Mouse (Mus musculus) forebrain, embryonic 15.5 days (tissue): Measurements from ENCODE around the gene Vmn2r82. TPM values are rescaled to one million over a fixed set of nuclear protein-coding genes. Genes with fewer than 3 reads are reported as not detected.
"Not testable (repeated sequence)": the region's sequence is repeated elsewhere in the genome, so short reads cannot be mapped to it uniquely, and the experiment has no call there.

Experiments
- ATAC-seq: fragments of 200-750 bp; cut with Nextera tagmentation; replicated peaks from 2 replicates; pipeline ENCODE4 v1.8.0; 2017; ENCODE audit warnings: mild to moderate bottlenecking, moderate TSS enrichment, moderate library complexity
- H3K27ac ChIP-seq: fragments of 300-500 bp; sonication (generic); replicated peaks from 2 replicates; pipeline ENCODE4 v1.5.1; 2015; ENCODE audit warnings: mild to moderate bottlenecking, inconsistent platforms
- H3K27me3 ChIP-seq: fragments of 300-500 bp; sonication (generic); 2 replicates; pipeline ENCODE4 v1.6.1; 2015; ENCODE audit warnings: inconsistent platforms
- H3K36me3 ChIP-seq: fragments of 300-500 bp; sonication (generic); 2 replicates; pipeline ENCODE4 v1.6.1; 2015; ENCODE audit warnings: mild to moderate bottlenecking, inconsistent platforms
- H3K4me1 ChIP-seq: fragments of 300-500 bp; sonication (generic); 2 replicates; pipeline ENCODE4 v1.6.1; 2015; ENCODE audit warnings: inconsistent platforms
- H3K4me2 ChIP-seq: fragments of 300-500 bp; sonication (generic); replicated peaks from 2 replicates; pipeline ENCODE4 v1.6.1; 2015; ENCODE audit warnings: mild to moderate bottlenecking, inconsistent platforms
- H3K4me3 ChIP-seq: fragments of 300-500 bp; sonication (generic); 2 replicates; pipeline ENCODE4 v1.5.1; 2015; ENCODE audit warnings: mild to moderate bottlenecking, inconsistent platforms
- H3K9ac ChIP-seq: fragments of 300-500 bp; sonication (generic); replicated peaks from 2 replicates; pipeline ENCODE4 v1.6.1; 2015; ENCODE audit warnings: mild to moderate bottlenecking, inconsistent platforms
- H3K9me3 ChIP-seq: fragments of 300-500 bp; sonication (generic); 2 replicates; pipeline ENCODE4 v1.6.1; 2016; ENCODE audit warnings: inconsistent platforms
- WGBS: fragments of 180-500 bp; shearing (Covaris S2); methylation state at CpG from one replicate; pipeline ENCODE4 v1.1.7; 2015; ENCODE audit warnings: mixed read lengths; 5-methylcytosine and 5-hydroxymethylcytosine counted together
- polyA plus RNA-seq: library from polyadenylated mRNA; unstranded; fragments of >200 nt; fragmentation: Nextera tagmentation; extraction: Ambion mirVana; gene quantifications from 2 replicates; pipeline ENCODE4 v1.2.1, GENCODE M21; 2015

Vmn2r82 gene
- polyA plus RNA-seq: not detected in 2 replicates

DNA sequence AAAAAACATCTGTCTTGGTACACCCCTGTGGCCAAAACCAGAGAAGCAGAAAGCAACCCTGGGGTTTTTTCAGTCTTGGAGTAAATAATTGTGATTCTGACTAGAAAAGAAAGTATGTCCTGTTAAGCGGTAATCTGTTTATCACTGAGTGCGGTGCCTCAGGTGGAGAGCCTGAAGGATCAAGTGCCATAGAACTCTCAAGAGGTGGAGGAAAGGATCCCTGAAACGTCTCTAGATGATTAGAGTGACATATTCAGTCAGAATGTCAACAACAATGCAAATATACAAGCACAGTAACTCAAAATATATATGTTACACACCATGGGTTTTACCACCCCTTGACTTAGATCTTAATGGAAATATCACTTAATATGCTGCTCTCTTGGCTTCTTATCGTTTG is at the start of gene Vmn2r82:
TSS of gene Vmn2r82 (plus strand) at position 301 of the 400 bp plus-strand sequence.
- H3K4me1 ChIP-seq, H3K27me3 ChIP-seq, H3K36me3 ChIP-seq, ATAC-seq, H3K9me3 ChIP-seq, H3K4me3 ChIP-seq, H3K4me2 ChIP-seq, H3K9ac ChIP-seq, H3K27ac ChIP-seq: not testable (repeated sequence)
- 77% methylated on average over 4 of the region's 4 CpGs for WGBS

DNA sequence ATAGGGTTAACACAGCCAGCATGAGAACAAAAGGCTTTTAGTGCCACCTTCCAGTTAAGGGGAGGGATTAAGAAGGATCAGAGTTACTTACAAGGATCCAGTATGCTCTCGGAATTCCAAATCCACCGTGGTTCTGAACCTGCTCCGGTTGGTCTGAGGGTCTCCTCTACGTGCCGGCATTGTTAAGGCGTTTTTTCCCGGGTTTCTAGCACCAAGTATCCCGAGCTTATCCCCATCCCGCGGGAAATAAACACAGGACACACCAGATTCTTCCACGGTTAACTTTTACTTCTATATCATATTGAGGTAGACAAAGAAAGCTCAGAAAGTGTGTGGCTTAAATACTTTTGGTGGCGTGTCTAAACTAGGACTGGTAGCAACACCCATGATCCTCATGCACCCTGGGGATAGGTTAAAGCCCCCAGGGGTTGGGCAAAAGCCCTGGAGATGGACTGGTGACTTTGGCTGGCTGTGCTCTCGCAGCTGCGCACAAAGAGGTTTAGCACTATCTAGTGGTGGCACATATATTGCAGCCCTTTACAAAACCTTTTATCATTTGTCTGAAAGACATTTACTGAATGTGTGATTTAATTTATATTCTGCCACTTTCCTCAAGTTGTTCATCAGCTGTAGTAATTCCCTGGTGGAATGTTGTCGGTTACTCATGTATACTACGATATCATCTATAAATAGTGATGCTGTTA is 34.1 kb upstream of the Vmn2r82 start:
- H3K4me1 ChIP-seq, H3K27me3 ChIP-seq, H3K9me3 ChIP-seq, H3K36me3 ChIP-seq: not testable (repeated sequence)
- 0 out of 2 replicates have a peak overlapping the region, but pooled peaks have one; percentile 60 for H3K27ac ChIP-seq
- 0 out of 2 replicates have a peak overlapping the region, but pooled peaks have one; percentile 36 for H3K9ac ChIP-seq
- ATAC-seq: peak; percentile 58; the same call in 1 of the 2 replicates
- H3K4me3 ChIP-seq: peak overlapping the region; percentile 41
- peak overlapping the region; percentile 40 for H3K4me2 ChIP-seq
- WGBS: 6% methylated on average over 16 of the region's 16 CpGs

DNA sequence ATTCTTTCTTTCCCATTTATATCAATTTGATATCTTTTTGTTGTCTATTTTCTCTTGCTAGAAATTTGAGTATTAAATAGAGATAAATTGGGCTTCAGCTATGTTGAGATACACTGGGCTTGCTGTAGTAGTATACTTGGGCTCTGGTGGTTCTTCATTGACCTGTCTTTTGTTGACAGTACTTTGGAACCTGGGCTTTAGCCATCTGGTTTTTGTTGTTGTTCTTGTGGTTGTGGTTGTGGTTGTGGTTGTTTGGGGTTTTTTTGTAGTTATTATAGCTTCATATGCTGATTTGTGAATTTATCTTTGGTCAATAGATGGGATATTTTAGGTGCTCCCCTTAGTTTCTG is 33.6 kb upstream of the Vmn2r82 start:
- H3K27me3 ChIP-seq: no peaks in the 10 kb centered on the region
- H3K36me3 ChIP-seq: no peaks in the 10 kb centered on the region
- no peak overlapping the region for H3K9ac ChIP-seq
- H3K27ac ChIP-seq: no peak overlapping the region
- no peak overlapping the region for H3K4me3 ChIP-seq
- ATAC-seq: peak; percentile 51; the same call in 1 of the 2 replicates
- no peaks in the 10 kb centered on the region for H3K4me1 ChIP-seq
- no peaks in the 10 kb centered on the region for H3K9me3 ChIP-seq
- H3K4me2 ChIP-seq: no peak overlapping the region

DNA sequence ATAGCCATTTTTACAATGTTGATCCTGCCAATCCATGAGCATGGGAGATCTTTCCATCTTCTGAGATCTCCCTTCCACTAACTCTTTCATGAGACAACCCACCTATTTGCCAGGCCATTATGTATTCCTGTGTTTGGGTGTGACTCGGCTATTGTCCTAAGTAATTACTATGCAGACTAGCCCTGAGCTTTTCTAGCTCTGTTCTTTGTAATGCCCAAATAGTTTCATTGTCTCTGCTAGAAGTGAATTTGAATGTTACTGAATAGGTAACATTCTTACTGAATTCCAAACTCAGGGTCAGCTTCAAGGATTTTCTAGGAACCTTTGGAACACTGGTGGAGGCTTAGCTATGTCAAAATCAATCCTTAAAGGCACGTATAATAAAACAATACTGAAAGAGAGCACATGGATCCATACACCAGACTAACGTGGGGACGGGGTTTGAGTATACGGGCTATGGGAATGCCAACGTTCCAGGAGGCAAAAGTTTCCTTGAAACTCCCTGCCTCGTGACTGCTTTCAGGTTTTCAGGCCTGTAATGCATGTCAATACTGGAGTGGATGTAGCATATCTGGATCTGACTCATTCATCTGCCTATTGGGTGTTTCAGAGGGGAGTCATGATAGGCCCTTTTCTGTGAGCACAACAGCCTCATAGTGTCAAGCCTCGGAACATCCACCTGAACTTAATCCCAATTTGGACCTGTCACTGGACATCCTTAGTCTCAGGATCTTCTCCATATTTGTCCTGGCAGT is 43.8 kb downstream of the Vmn2r82 start:
- ATAC-seq, H3K9me3 ChIP-seq, H3K27ac ChIP-seq, H3K4me1 ChIP-seq, H3K4me2 ChIP-seq, H3K27me3 ChIP-seq, H3K4me3 ChIP-seq, H3K9ac ChIP-seq, H3K36me3 ChIP-seq: not testable (repeated sequence)
- WGBS: 79% methylated on average over 8 of the region's 8 CpGs

DNA sequence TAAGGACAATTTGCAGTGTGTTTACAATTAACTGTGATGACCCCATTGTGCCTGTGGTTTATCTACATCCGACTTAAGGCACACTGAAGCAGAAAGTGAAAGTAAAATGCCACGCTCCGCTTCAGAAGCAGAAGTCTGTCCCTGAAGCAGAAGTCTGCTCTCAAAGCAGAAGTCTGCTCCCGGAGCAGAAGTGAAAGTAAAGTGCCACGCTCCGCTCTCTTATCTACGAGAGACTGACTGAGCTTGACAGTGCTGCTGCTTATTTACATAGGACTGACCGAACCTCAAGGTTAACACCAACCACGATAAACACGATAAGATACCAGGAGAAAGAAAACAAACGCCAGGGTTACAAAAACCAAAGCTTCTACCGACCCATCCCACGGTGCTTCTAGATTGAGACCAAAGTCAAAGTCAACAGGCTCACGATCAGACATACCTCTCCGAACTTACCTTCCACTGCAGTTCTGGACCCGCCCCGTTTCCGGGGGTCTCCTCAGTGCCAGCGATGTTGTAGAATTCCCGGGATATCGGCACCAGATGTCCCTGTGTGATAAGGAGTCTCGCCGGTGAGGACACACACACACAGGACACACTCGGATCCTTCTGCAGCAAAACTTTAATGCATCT is 60.9 kb downstream of the Vmn2r82 start:
- no peaks in the 10 kb centered on the region for H3K4me1 ChIP-seq
- no peak overlapping the region for H3K27ac ChIP-seq
- ATAC-seq: no peak
- no peak overlapping the region for H3K9ac ChIP-seq
- no peaks in the 10 kb centered on the region for H3K9me3 ChIP-seq
- H3K4me3 ChIP-seq: no peak overlapping the region
- no peak overlapping the region for H3K4me2 ChIP-seq
- no peaks in the 10 kb centered on the region for H3K36me3 ChIP-seq
- H3K27me3 ChIP-seq: no peaks in the 10 kb centered on the region
- 95% methylated on average over 24 of the region's 24 CpGs for WGBS

DNA sequence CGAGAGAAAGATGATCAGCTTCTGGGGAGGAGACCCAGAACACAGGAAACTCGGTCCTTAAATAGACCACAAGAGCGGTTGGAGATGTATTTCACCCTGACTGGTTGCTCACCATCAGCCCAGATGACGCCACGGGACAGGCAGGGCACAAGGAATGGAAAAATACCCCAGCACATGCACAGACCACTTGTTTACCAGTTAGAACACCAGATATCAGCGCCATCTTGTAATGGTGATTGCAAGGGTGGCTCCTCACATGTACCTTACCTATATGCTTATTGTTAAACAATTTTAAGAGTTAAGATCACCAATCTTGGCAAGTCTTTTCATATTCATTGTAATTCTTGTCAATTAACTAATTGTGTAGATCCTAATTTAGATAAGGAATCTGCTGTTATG is 61.5 kb downstream of the Vmn2r82 start:
- not testable (repeated sequence) for H3K4me2 ChIP-seq, H3K9me3 ChIP-seq, H3K9ac ChIP-seq, ATAC-seq, H3K4me3 ChIP-seq, H3K36me3 ChIP-seq, H3K27me3 ChIP-seq, H3K27ac ChIP-seq, H3K4me1 ChIP-seq
- WGBS: 91% methylated on average over 6 of the region's 6 CpGs

DNA sequence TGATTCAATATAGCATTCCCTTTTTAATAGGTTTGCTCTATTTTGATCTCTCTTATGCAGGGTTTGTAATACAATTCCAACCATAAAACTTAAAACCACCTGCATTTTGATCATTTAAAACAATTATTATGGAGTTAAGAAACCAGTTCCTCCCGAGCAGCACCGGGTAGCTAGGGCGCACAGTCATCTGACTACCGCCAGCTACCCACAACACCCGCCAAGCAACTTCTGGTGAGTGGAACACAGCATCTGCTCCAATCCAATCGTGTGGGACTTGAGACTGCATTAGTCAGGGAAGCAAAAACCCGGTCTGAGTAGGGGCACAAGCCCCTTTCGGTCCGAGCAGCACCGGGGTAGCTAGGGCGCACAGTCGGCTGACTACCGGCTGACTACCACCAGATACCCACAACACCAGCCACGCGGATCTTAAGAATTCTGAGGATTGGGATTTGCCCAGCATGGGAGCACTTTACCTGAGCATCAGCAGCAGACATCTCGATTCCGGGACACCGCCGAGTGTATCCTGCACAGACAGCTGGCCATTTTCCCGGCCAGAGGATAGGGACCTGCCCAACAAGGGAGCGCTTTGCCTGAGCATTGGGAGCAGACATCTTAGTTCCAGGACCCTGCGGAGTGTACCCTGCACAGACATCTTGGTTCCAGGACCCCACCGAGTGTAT is 79.0 kb downstream of the Vmn2r82 start:
- not testable (repeated sequence) for H3K9ac ChIP-seq, ATAC-seq, H3K27me3 ChIP-seq, H3K4me1 ChIP-seq, H3K4me2 ChIP-seq, H3K4me3 ChIP-seq, H3K27ac ChIP-seq, H3K9me3 ChIP-seq, H3K36me3 ChIP-seq
- 92% methylated on average over 23 of the region's 23 CpGs for WGBS

Other genes with a start within 250 kb of the Vmn2r82 start
- not detected in 2 replicates for gene Vmn2r80, start 207.8 kb upstream of the Vmn2r82 start, polyA plus RNA-seq
- not detected in 2 replicates for gene Vmn2r81, start 108.8 kb upstream of the Vmn2r82 start, polyA plus RNA-seq
- not detected in 2 replicates for gene Vmn2r83, start 112.2 kb downstream of the Vmn2r82 start, polyA plus RNA-seq
- gene Plpp2, start 177.3 kb downstream of the Vmn2r82 start, polyA plus RNA-seq: 8.8 and 10.7 TPM in 2 replicates
- 60.1 and 61.7 TPM in 2 replicates for gene Mier2, start 198.7 kb downstream of the Vmn2r82 start, polyA plus RNA-seq
- not detected in 2 replicates for gene Theg, start 230.8 kb downstream of the Vmn2r82 start, polyA plus RNA-seq